Mouse (Mus musculus) A20 (cell line): Measurements from ENCODE around the gene Abl1.
A peak's percentile ranks its signal among the peaks of the same experiment; 100 is the strongest.

Source experiments
- DNase-seq: peaks from one replicate; pipeline ENCODE4 v3.0.0-alpha.2; 2011; ENCODE audit warnings: low read depth, low spot score

Gene Abl1

DNA sequence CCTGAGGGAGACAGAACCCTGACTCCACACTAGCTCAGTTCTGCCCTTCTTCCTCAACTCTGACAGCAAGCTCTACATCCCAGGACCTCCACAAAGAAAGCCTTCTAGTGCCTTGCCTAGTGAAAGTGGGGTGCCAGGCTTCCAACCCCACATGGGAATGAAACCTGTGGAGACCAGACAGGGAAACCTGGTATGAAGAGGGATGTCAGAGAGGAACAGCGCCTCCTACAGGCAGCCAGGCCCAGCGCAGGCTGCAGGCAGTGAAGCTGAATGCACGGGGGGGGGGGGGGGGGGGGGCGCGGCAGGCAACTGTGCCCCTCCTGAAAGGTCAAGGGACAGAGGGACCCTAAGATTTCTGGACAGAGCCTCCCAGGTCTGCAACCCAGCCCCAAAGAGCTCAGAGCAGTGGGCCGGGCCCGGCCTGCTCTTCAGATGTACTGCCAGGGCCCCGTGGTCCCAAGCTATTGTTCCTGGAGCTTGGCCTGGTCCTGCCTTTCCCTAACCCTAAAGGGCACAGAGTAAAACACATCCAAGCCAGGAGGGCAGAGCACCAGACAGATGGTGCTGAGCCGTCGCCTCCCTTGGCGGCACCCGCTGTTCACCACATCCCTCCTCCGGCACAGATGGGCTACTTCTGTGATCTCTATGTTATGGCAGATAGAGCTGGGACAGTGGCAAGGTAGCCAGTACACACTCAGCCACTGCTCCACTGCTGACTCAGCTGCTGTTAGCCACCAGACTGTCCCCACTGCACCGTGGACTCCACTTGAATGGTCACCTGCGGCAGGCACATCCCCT, 136.0 kb downstream of the Abl1 start:
- DNase-seq = peak; percentile 49

GRCm38 (mm10) chr2:31825469-31825911, 137.3 kb downstream of the Abl1 start:
- DNase-seq = no peak

DNA sequence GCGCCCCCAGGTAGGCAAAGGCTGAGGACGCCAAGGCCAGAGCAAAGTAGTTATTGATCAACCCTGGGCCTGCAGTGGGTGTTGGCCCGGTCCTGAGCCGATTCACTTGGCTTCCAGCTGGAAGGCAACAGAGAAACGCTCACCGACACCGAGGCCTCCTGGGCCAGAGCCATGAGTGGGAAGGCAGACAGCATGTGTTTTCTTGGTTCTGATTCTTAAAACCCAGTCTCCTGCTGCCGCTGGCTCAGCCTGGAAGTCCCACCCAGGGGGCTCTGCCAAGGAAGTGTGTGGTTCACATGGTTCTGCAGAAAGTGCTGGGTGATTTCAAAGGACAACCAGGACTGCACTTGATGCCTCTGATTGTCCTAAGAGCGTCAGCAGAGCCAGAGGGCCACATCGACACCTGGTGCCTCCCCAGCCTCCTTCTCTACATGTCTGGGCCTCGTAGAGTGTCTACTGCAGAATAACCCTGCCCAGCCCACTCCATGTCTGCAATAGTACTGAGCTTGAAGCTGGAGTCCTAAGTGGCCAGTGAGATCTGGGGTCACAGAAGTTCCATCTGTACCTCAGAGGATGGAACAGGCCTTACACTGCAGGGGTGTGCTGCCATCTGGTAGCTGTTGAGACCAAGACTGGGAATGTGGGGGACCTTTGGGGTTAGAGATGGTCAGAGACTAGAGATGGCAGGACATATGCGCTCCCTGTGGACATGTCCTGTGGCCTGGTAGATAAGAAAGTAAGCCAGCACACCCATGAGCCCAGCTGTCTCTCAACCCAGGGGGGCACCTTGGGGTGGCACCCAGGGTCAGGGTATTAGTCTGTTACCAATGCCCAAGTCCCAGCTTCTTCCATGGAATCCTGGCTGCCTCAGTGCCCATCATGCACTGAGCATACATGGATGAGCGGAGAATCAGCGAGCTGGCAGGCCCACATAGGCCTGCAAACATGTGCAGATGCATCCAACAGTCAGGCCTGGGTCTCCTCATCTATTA, 138.2 kb downstream of the Abl1 start:
- DNase-seq = no peak

- DNase-seq = no peak
Measured at GRCm38 (mm10) chr2:31827877-31828276, 139.7 kb downstream of the Abl1 start.

GRCm38 (mm10) chr2:31828311-31828825, 140.2 kb downstream of the Abl1 start:
- DNase-seq = no peak

- DNase-seq = no peak
Measured at GRCm38 (mm10) chr2:31836091-31836490, 147.9 kb downstream of the Abl1 start.

DNA sequence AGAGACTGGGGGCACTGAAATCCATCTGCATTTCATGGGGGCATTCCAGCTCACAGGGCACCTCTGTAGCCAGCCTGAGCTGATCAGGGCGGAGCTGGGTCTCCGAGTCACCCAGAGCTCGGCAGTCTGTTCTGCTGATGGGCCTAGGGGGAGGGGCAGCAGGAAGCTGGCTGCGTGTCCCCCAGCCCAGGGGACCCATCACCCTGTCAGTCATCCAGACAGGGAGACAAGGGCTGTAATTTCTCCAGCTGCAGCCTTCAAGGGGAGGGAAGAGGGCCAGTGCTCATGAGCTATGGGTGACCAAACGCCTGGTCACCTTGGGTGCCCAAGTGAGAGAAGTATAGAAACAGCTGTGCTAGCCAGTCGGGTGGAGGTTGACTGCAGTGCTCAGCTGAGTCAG, 148.8 kb downstream of the Abl1 start:
- DNase-seq = no peak

- DNase-seq = no peak
Measured at GRCm38 (mm10) chr2:31838868-31839267, 150.7 kb downstream of the Abl1 start.

GRCm38 (mm10) chr2:31844729-31845136, 156.6 kb downstream of the Abl1 start:
- no peak for DNase-seq

- DNase-seq = no peak
Measured at GRCm38 (mm10) chr2:31845512-31845895, 157.3 kb downstream of the Abl1 start.

DNA sequence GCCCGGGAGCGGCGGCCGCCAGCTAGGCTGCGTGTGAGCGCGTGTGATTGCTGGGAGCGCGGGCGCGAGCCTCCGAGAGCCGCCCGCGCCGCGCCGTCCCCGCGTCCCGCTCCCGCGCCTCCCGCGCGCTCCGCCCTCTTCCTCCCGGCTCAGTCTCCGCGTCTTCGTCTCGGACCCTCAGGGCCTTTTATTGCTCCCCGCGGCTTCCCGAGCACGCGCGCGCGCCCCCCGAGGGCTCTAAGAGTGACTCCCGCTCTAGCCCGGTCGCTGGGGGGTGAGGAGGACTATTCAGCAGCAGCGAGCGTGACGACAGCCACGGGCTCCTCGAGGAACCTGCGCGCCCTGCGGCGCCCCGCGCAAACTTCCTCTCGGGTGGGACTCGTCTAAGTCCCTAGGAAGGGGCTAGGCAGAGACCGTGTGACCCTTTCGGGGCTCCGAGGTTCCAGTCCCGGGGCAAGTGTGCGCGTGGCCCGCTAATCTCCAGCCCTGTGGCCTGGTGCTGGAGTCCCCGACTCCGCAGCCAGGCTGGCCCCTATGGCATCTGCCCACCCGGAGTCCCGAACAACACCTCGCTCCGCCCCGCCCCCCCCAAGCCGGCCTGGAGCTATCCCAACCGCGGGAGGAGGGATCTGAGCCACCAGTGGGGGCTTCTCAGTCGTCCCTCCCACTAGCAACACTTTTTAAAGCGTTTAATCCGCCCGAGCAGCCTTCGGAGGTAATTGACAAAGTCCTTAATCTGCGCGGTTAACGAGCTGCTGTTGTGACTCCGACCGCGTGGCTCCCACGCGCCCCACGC, 157.9 kb downstream of the Abl1 start, which contains the start of gene Fibcd1:
Fibcd1 (minus strand) TSS at position 110 of the 796 bp plus-strand sequence.
- no peak for DNase-seq

DNA sequence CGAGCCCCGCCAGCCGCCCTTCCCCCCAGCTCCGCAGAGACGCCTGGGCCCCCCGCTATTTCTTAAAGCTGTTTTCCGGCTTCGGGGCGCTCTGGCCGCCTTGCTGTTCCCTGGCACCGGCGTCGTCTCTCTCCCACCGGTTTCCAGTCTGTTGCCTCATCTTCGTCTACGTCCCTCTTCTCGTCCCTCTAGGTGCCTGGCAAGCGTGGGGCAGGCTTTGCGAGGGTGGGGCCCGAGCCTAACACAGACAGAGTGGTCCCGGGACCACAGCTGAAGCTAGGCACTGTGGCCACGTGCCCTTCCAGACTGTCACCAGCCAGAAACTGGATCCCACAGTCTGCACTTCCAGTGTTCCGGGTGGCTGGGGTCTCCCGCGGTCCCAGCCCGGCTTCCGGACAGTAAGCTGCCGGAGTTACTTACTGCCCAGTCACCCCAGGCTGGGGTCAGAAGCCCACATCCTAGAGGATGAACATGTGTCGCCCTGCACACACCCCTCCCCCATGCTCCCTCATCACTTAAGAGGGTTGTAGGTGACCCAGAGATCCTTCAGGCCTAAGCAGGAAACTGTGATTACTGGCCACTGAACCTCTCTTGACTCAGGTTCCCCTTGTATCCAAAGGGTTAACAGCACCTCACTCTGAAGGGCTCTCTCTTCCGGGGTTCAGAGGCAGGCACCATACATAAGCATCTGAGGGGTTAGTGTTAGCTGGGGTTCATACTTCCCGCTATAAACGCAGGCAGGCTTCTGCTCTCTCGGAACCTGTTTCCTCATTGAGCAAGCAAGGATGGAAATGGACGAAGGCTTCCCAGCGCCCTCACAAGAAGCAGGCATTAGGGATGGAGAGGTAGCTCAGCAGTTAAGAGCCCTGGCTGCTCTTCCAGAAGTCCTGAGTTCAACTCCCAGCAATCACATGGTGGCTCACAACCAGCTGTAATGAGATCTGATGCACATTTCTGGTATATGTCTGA, 158.8 kb downstream of the Abl1 start:
- no peak for DNase-seq

GRCm38 (mm10) chr2:31847908-31848307, 159.7 kb downstream of the Abl1 start:
- peak; percentile 59 for DNase-seq

DNA sequence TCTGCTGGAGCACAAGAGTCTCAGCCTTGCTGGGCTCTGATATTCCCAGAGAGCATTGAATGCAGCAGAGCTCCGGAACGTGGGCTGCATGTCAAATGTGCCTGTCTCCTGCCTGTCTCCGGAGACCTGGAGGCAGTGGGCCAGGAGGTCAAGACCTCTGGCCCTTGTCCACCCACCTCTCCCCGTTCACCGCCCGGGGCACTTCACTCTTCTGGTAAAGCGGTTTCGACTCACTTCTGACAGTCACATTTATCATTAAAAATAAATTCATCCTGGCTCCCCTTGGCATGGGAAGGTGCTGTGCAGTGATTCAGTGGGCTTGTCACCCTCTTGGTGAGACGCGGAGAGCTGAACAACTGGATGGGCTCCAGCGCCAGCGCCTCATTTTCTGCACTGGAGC, 162.0 kb downstream of the Abl1 start:
- DNase-seq = no peak
